Mouse (Mus musculus): ENCODE measurements around the gene Gramd4.
"Not testable (repeated sequence)": the region's sequence is repeated elsewhere in the genome, so short reads cannot be mapped to it uniquely, and the experiment has no call there.

Gramd4 gene

GRCm38 (mm10) chr15:86113342-86113710 lies 55.8 kb downstream of the Gramd4 start:
- DNase-seq (ENCODE audit: low spot score in 2 of 2) = no peak

GRCm38 (mm10) chr15:86116421-86116820 lies 58.9 kb downstream of the Gramd4 start:
- no peak for DNase-seq (ENCODE audit: low spot score in 2 of 2)

GRCm38 (mm10) chr15:86117115-86118100 lies 59.9 kb downstream of the Gramd4 start:
- DNase-seq (ENCODE audit: low spot score in 2 of 2) = no peak

- no peak for DNase-seq (ENCODE audit: low spot score in 2 of 2)
Measured at GRCm38 (mm10) chr15:86119186-86119585, 61.7 kb downstream of the Gramd4 start.

- DNase-seq (ENCODE audit: low spot score in 2 of 2) = no peak
Measured at GRCm38 (mm10) chr15:86122261-86122949, 64.9 kb downstream of the Gramd4 start.

GRCm38 (mm10) chr15:86123409-86123808 lies 65.9 kb downstream of the Gramd4 start:
- DNase-seq (ENCODE audit: low spot score in 2 of 2) = no peak

GRCm38 (mm10) chr15:86124359-86124758 lies 66.9 kb downstream of the Gramd4 start:
- peak; percentile 63 to 79 for DNase-seq (ENCODE audit: low spot score in 2 of 2)

GRCm38 (mm10) chr15:86129036-86129435 lies 71.5 kb downstream of the Gramd4 start:
- no peak for DNase-seq (ENCODE audit: low spot score in 2 of 2)

- DNase-seq (ENCODE audit: low spot score in 2 of 2) = no peak
Measured at GRCm38 (mm10) chr15:86130657-86131056, 73.2 kb downstream of the Gramd4 start.

GRCm38 (mm10) chr15:86134941-86135783 lies 77.7 kb downstream of the Gramd4 start:
- DNase-seq (ENCODE audit: low spot score in 2 of 2) = peak; percentile 72 to 82

GRCm38 (mm10) chr15:86137638-86138037 lies 80.1 kb downstream of the Gramd4 start:
- DNase-seq (ENCODE audit: low spot score in 2 of 2) = peak; percentile 27 to 56

GRCm38 (mm10) chr15:86140323-86140722 lies 82.8 kb downstream of the Gramd4 start:
- peak in 1 of 2 experiments; percentile 50 for DNase-seq (ENCODE audit: low spot score in 2 of 2)

- no peak for DNase-seq (ENCODE audit: low spot score in 2 of 2)
Measured at GRCm38 (mm10) chr15:86144577-86144976, 87.1 kb downstream of the Gramd4 start.

GRCm38 (mm10) chr15:86145046-86145445 lies 87.6 kb downstream of the Gramd4 start:
- no peak for DNase-seq (ENCODE audit: low spot score in 2 of 2)

GRCm38 (mm10) chr15:86146922-86147321 lies 89.4 kb downstream of the Gramd4 start:
- DNase-seq (ENCODE audit: low spot score in 2 of 2) = no peak

- DNase-seq (ENCODE audit: low spot score in 2 of 2) = no peak
Measured at GRCm38 (mm10) chr15:86150593-86150992, 93.1 kb downstream of the Gramd4 start.

- DNase-seq (ENCODE audit: low spot score in 2 of 2) = no peak
Measured at GRCm38 (mm10) chr15:86153481-86153960, 96.0 kb downstream of the Gramd4 start.

- DNase-seq (ENCODE audit: low spot score in 2 of 2) = no peak
Measured at GRCm38 (mm10) chr15:86156492-86156891, 99.0 kb downstream of the Gramd4 start.

- DNase-seq (ENCODE audit: low spot score in 2 of 2) = no peak
Measured at GRCm38 (mm10) chr15:86159093-86159492, 101.6 kb downstream of the Gramd4 start.

- DNase-seq (ENCODE audit: low spot score in 2 of 2) = no peak
Measured at GRCm38 (mm10) chr15:86159719-86160118, 102.2 kb downstream of the Gramd4 start.

- DNase-seq (ENCODE audit: low spot score in 2 of 2) = no peak
Measured at GRCm38 (mm10) chr15:86160906-86161305, 103.4 kb downstream of the Gramd4 start.

GRCm38 (mm10) chr15:86161800-86162199 lies 104.3 kb downstream of the Gramd4 start:
- DNase-seq (ENCODE audit: low spot score in 2 of 2) = not testable (repeated sequence)

Measured in spleen, postnatal 14 days (tissue).